Mouse (Mus musculus): Measurements from ENCODE around the gene Arhgap25. TPM values are rescaled to one million over a fixed set of nuclear protein-coding genes. Genes with fewer than 3 reads are reported as not detected.
"Not testable (repeated sequence)": the region's sequence is repeated elsewhere in the genome, so short reads cannot be mapped to it uniquely, and the experiment has no call there.

The Arhgap25 gene
- 66.3 and 69.0 TPM in 2 replicates for polyA plus RNA-seq (2012; ENCODE audit: insufficient read depth, insufficient read length, missing spikeins)

DNA sequence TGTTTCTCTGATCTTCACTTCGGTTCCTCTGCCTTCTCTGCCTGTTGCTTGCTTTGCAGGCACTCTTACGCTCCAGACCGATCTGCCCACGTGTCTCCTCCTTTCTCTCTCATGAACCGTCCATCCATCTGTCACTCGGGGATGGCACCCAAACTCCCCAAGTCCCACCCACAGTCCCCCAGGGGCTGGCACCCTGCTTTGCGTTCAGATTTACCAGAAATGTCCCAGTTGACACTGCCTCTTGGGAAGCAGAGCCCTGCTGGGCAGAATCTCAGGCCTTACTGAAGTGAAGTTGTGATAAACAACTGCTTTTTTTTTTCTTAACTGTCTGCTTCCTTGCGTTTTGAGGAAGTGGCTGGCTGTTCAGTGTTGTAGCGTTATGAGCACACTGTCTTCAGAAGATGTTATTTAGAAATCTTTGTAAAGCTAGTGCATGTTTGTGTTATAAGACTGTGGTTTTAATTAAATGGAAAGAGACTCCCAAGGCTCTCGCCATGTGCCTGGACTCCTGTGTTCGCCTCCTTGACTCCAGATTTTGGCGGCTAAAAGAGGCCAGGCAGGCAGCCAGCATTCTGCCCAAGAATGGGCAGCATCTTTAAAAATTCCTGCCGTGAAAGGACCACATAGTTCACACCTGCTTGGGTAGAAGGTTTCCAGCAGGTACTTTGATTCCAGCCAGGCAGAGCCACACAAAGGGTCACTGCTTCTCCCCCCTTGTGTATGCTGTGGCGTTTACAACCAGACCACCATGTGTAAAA lies at the start of gene Arhgap25:
TSS of gene Arhgap25 (minus strand) at position 307 of the 758 bp plus-strand sequence.
- Histone ChIP-seq H3K27ac (ENCODE audit: insufficient read depth, low read depth, low read length) (peak within 1 kb of the TSS; percentile 99), H3K4me1 (ENCODE audit: control insufficient read depth, insufficient read depth, low read length) (peaks cover 37% of the 10 kb centered on the region), H3K4me3 (ENCODE audit: insufficient read depth, low read length) (peak within 1 kb of the TSS; percentile 71)
- no peak for TF ChIP-seq POLR2A (IDR thresholded peaks at IDR 0.05; ENCODE audit: borderline replicate concordance, low read depth, low read length)
- TF ChIP-seq CTCF (IDR thresholded peaks at IDR 0.05; ENCODE audit: low read depth, low read length): no peak

DNA sequence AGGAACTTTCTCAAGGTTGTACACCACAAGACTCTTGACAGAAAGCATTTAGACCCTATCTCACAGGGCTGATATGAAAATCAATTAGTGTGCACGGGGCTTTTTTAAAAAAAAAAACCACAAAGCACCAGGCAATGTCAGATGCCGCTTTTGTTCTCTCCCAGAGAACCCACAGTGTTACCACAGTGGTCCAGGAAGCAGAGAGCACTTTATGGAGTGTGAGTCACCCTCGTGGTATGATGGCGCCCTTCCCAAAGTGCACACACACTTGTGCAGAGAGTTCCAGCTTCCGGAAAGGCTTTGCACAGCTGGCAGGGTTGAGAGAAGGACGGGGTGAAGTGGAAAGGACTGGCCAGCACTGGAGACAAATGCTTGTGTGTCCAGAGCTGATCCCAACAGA lies 49.4 kb upstream of the Arhgap25 start:
- Histone ChIP-seq H3K4me3 (ENCODE audit: insufficient read depth, low read length) (no peak overlapping the region), H3K4me1 (ENCODE audit: control insufficient read depth, insufficient read depth, low read length) (peaks cover 8% of the 10 kb centered on the region), H3K27ac (ENCODE audit: insufficient read depth, low read depth, low read length) (no peak overlapping the region)
- TF ChIP-seq POLR2A (IDR thresholded peaks at IDR 0.05; ENCODE audit: borderline replicate concordance, low read depth, low read length) (no peak), CTCF (IDR thresholded peaks at IDR 0.05; ENCODE audit: low read depth, low read length) (no peak)

DNA sequence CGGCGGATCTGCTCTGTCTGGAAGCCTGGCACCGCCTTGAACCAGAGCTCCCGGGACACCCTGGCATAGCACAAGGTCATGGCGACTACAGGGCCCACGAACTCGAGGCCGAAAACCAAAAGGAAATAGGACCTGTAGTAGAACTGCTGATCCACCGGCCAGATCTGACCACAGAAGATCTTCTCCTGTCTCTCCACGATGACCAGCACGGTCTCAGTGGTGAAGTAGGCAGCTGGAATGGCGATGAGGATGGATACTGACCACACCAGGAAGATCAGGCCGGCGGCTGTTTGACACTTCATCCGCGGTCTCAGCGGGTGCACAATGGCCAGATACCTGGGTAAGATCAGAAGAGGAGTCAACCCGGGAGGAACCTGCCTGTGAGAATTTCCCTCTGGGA lies 48.5 kb upstream of the Arhgap25 start:
- no peak overlapping the region for H3K27ac ChIP-seq (ENCODE audit: insufficient read depth, low read depth, low read length)
- peaks cover 8% of the 10 kb centered on the region for H3K4me1 ChIP-seq (ENCODE audit: control insufficient read depth, insufficient read depth, low read length)
- no peak for TF ChIP-seq POLR2A (IDR thresholded peaks at IDR 0.05; ENCODE audit: borderline replicate concordance, low read depth, low read length)
- no peak for TF ChIP-seq CTCF (IDR thresholded peaks at IDR 0.05; ENCODE audit: low read depth, low read length)
- H3K4me3 ChIP-seq (ENCODE audit: insufficient read depth, low read length): no peak overlapping the region

DNA sequence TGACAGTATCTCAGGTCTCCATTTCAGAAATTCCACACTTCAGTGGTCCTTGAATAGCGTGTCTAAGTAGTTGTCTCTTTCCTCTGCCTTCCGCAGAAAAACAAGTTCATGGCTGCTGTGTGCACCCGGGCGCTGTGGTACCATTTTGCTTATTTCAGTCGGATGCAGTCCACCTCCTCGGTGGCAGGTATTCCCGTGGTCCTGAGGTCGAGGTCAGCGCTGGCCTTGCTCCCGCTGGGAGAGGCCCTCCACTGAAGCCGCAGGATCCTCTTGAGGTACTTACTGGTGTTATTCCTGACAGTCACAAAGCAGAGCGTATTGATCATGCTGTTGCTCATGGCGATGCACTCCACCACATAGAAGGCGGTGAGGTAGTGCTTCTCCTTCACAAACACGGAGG lies 48.0 kb upstream of the Arhgap25 start:
- no peak overlapping the region for H3K27ac ChIP-seq (ENCODE audit: insufficient read depth, low read depth, low read length)
- H3K4me3 ChIP-seq (ENCODE audit: insufficient read depth, low read length): no peak overlapping the region
- H3K4me1 ChIP-seq (ENCODE audit: control insufficient read depth, insufficient read depth, low read length): peaks cover 8% of the 10 kb centered on the region
- TF ChIP-seq CTCF (IDR thresholded peaks at IDR 0.05; ENCODE audit: low read depth, low read length) (no peak), POLR2A (IDR thresholded peaks at IDR 0.05; ENCODE audit: borderline replicate concordance, low read depth, low read length) (no peak)

DNA sequence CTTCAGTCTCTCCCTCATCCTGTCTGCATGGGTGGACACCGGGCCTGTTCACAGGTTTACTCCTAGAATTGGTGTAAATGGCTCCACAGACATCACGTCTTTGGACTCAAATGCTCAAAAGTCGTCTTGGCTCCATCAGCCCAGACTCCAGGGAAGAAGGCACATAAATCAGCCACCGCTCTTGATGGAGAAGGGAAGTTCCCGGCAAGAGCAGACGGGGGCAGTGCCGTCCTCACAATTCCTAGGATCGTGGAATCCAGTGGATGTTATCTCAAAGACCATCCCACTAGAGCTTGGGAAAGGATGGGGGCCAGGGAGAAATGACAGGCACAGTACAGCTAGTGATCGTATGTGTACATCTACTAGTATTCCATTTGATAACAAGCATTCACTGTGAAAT lies 45.2 kb upstream of the Arhgap25 start:
- TF ChIP-seq CTCF (IDR thresholded peaks at IDR 0.05; ENCODE audit: low read depth, low read length): no peak

DNA sequence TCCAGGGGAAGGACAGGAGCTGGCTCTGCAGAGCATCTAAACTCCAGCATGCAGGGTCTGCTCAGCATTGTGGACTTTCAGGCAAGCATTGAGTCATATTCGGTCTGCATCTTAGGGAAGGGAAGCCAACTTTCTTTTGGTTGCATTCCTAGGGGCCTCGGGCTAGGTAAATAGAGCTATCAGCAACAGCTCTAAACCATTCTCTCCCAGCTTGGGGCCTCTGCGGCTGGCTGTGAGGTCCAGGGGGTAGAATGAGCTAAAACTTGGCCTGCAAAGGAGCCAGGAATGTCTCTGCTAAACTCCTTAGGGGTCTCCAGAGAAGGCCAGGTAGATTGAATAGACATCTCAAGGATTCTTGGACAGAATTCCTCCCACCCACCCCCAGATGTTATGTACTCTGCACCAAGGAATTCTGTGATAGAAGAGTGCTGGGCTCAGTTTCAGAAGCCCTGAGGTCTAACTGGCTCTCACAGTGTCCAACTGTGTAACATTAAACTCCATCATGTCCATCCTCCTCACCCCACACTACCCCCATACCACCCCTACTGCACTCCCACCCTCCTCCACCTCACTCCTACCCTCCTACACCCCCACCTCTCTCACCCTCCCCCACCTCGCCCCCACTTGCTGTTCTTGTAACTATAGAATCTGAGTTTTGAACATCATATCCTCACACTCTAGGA lies 43.7 kb upstream of the Arhgap25 start:
- Histone ChIP-seq H3K4me1 (ENCODE audit: control insufficient read depth, insufficient read depth, low read length) (no peaks in the 10 kb centered on the region), H3K27ac (ENCODE audit: insufficient read depth, low read depth, low read length) (no peak overlapping the region), H3K4me3 (ENCODE audit: insufficient read depth, low read length) (no peak overlapping the region)
- TF ChIP-seq POLR2A (IDR thresholded peaks at IDR 0.05; ENCODE audit: borderline replicate concordance, low read depth, low read length) (no peak), CTCF (IDR thresholded peaks at IDR 0.05; ENCODE audit: low read depth, low read length) (no peak)

More for the DNA sequence above, 45.2 kb upstream of the Arhgap25 start:
- H3K4me3 ChIP-seq (ENCODE audit: insufficient read depth, low read length): no peak overlapping the region
- H3K27ac ChIP-seq (ENCODE audit: insufficient read depth, low read depth, low read length): no peak overlapping the region
- H3K4me1 ChIP-seq (ENCODE audit: control insufficient read depth, insufficient read depth, low read length): peaks cover 8% of the 10 kb centered on the region

DNA sequence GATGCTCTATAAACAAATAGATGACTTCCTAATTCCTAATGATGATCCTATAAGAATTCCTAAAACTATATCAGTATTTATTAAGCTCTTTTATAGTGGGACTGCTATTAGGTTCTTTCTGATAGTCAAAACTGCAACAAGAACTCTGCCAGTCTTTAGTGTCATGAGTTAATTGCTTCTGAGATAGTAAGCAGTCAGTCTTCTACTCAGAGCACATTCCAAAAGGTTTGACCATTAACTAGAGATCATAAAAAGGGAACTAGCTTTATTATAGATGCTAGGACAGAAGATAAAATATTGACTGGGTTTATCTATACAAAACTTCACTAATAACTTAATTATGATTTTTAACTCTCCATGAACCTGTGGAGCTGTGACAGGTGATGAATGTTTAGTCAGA lies 38.8 kb upstream of the Arhgap25 start:
- H3K27ac ChIP-seq (ENCODE audit: insufficient read depth, low read depth, low read length); H3K4me3 ChIP-seq (ENCODE audit: insufficient read depth, low read length); H3K4me1 ChIP-seq (ENCODE audit: control insufficient read depth, insufficient read depth, low read length): not testable (repeated sequence)

DNA sequence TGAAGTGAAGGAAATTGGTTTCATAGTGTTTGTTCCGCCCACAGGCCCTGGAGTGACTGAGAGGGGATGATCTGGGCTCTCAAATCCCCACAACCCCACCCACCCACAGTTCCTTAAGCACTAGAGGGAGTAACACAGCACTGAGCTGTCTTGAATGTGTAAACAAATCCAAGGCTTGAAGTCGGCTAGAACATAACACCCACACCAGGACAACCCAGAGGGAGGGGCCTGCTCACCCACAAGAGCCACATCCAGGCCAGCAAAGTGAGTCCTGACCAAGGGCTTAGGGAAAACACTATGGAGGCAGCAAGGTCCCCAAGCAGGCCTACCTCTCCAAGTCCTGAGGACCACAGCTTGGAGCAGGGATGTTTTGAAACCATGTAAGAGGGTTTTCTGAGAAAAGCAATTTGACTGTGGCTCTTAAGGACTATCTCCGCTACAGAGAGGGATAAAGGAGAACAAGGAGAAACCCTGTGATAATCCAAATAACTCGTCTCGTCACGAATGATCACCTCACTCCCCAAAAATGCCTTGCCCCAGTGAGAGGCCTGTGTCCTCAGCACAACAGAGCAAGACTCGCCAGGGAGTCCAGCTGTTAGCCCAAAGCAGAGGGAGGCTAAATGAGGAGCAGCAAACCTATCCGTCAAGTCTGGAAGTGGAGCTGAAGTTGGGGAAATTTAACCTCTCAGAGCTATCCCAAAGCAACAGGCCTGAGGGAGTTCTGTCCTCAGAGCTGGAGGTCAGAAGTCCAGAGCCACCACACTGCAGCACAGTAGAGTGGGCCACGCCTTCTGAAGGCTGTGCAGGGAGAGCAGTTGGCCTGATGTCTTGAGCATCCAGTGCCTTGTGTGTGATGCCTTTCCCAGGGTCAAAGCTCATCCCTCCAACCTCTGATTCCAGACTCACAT lies 34.9 kb upstream of the Arhgap25 start:
- no peak for TF ChIP-seq CTCF (IDR thresholded peaks at IDR 0.05; ENCODE audit: low read depth, low read length)
- no peak overlapping the region for H3K27ac ChIP-seq (ENCODE audit: insufficient read depth, low read depth, low read length)
- no peak overlapping the region for H3K4me3 ChIP-seq (ENCODE audit: insufficient read depth, low read length)
- no peaks in the 10 kb centered on the region for H3K4me1 ChIP-seq (ENCODE audit: control insufficient read depth, insufficient read depth, low read length)

DNA sequence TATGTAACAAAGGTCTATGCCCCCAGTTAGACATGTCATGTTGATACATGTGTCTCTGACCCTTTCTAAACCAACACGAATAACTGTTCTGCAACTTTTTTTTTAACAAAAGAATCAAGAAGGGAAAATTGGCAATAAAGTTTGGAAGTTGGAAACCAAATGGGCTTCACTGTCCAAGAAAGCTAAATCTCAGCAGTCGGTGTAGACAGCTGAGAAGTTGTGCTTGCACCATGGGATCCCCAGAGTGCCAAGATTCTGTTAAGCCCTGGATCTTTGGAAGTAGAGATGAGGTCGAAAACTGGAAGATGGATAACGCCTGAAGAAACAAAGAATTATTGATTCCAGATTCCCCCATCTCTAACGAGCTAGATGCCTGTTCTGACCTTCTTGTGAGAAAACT lies 32.1 kb upstream of the Arhgap25 start:
- H3K4me1 ChIP-seq (ENCODE audit: control insufficient read depth, insufficient read depth, low read length): no peaks in the 10 kb centered on the region

DNA sequence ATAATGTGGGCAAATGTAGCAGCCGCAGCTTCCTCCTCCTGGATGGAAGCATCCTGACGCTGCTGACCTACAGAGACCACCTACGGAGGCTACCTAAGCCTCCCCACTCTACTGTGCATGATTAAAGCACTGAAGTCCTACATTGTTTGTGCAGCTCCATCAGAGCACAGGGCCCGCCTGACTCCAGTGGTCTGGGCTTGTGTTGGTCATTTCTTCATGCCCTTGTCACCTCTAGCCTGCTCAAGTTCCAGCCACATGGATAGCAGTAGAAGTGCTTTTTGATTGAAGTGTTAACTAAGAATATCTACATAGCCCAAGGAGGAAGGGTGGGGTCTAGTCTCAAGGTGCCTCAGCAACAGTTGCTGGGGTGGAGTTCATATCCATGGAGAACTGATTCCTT lies 31.3 kb upstream of the Arhgap25 start:
- Histone ChIP-seq H3K4me1 (ENCODE audit: control insufficient read depth, insufficient read depth, low read length) (no peaks in the 10 kb centered on the region), H3K4me3 (ENCODE audit: insufficient read depth, low read length) (no peak overlapping the region), H3K27ac (ENCODE audit: insufficient read depth, low read depth, low read length) (no peak overlapping the region)
- TF ChIP-seq CTCF (IDR thresholded peaks at IDR 0.05; ENCODE audit: low read depth, low read length) (no peak), POLR2A (IDR thresholded peaks at IDR 0.05; ENCODE audit: borderline replicate concordance, low read depth, low read length) (no peak)

More for the DNA sequence above, 32.1 kb upstream of the Arhgap25 start:
- no peak for TF ChIP-seq CTCF (IDR thresholded peaks at IDR 0.05; ENCODE audit: low read depth, low read length)
- TF ChIP-seq POLR2A (IDR thresholded peaks at IDR 0.05; ENCODE audit: borderline replicate concordance, low read depth, low read length): no peak
- no peak overlapping the region for H3K27ac ChIP-seq (ENCODE audit: insufficient read depth, low read depth, low read length)
- no peak overlapping the region for H3K4me3 ChIP-seq (ENCODE audit: insufficient read depth, low read length)

Data from bone marrow macrophage, adult 2 months (primary cell).